Mouse (Mus musculus) neural tube, embryonic 14.5 days (tissue): ENCODE results near the gene Gprc5d. TPM values are rescaled to one million over a fixed set of nuclear protein-coding genes. Genes with fewer than 3 reads are reported as not detected.
A peak's percentile ranks its signal among the peaks of the same experiment; 100 is the strongest.

Source experiments
- ATAC-seq: fragments of 200-750 bp; cut with Nextera tagmentation; 2 replicates; pipeline ENCODE4 v1.8.0; 2017; ENCODE audit warnings: low read depth, mild to moderate bottlenecking, moderate TSS enrichment, moderate library complexity
- H3K27ac ChIP-seq: fragments of 300-500 bp; sonication (generic); 2 replicates; pipeline ENCODE4 v1.5.1; 2014; ENCODE audit warnings: low read depth, mild to moderate bottlenecking, control low read depth, low read length, moderate library complexity, mixed read lengths
- H3K27me3 ChIP-seq: fragments of 300-500 bp; sonication (generic); 2 replicates; pipeline ENCODE4 v1.6.1; 2014; ENCODE audit warnings: low read length; ENCODE audit not compliant: control insufficient read depth, insufficient read depth
- H3K36me3 ChIP-seq: fragments of 300-500 bp; sonication (generic); 2 replicates; pipeline ENCODE4 v1.6.1; 2014; ENCODE audit warnings: low read length, mixed read lengths; ENCODE audit not compliant: control insufficient read depth, insufficient read depth
- H3K4me1 ChIP-seq: fragments of 300-500 bp; sonication (generic); 2 replicates; pipeline ENCODE4 v1.6.1; 2014; ENCODE audit warnings: low read length; ENCODE audit not compliant: control insufficient read depth, insufficient read depth
- H3K4me2 ChIP-seq: fragments of 300-500 bp; sonication (generic); 2 replicates; pipeline ENCODE4 v1.6.1; 2014; ENCODE audit warnings: mild to moderate bottlenecking, low read depth, low read length, control low read depth
- H3K4me3 ChIP-seq: fragments of 300-500 bp; sonication (generic); 2 replicates; pipeline ENCODE4 v1.5.1; 2014; ENCODE audit warnings: low read depth, low read length, control low read depth, mixed read lengths
- H3K9ac ChIP-seq: fragments of 300-500 bp; sonication (generic); replicated peaks from 2 replicates; pipeline ENCODE4 v1.6.1; 2014; ENCODE audit warnings: low read depth, mild to moderate bottlenecking, control low read depth, low read length, mixed read lengths
- H3K9me3 ChIP-seq: fragments of 300-500 bp; sonication (generic); 2 replicates; pipeline ENCODE4 v1.6.1; 2016; ENCODE audit warnings: low read length; ENCODE audit not compliant: control insufficient read depth
- WGBS: fragments of 180-500 bp; shearing (Covaris S2); extraction: QIAGEN DNeasy Blood & Tissue Kit; methylation state at CpG from one replicate; pipeline ENCODE4 v1.1.7; 2014; 5-methylcytosine and 5-hydroxymethylcytosine counted together
- polyA plus RNA-seq: library from polyadenylated mRNA; unstranded; fragments of >200 nt; fragmentation: Nextera tagmentation; extraction: Ambion mirVana; gene quantifications from 2 replicates; pipeline ENCODE4 v1.2.1, GENCODE M21; 2014

The Gprc5d gene
- polyA plus RNA-seq, 1 experiment from 2014 or later, result not detected

DNA sequence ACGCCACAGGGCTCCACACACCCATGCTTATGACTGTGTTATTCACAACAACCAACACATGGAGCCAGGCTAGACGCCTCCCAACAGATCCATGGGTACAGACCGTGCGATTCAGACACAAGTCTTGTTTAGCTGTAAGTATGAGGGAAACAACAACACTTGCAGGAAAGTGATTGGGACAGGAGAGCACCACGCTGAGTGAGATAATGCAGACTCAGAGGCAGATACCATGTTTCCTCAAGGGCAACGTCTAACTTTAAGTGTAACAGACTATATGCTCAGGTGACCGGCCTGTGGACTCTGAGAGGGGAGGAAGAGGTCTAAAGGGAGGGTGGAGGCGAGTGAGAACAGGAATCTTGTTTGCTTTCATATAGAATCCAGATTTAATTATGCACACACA, 38.5 kb upstream of the Gprc5d start:
- Histone ChIP-seq H3K27me3 (no peaks in the 10 kb centered on the region), H3K36me3 (no peaks in the 10 kb centered on the region), H3K4me1 (no peaks in the 10 kb centered on the region), H3K9me3 (no peaks in the 10 kb centered on the region), H3K4me2 (no peak overlapping the region), H3K9ac (no peak overlapping the region), H3K4me3 (no peak overlapping the region), H3K27ac (no peak overlapping the region)
- no peak for ATAC-seq
- 86% methylated on average over 8 of the region's 8 CpGs for WGBS

DNA sequence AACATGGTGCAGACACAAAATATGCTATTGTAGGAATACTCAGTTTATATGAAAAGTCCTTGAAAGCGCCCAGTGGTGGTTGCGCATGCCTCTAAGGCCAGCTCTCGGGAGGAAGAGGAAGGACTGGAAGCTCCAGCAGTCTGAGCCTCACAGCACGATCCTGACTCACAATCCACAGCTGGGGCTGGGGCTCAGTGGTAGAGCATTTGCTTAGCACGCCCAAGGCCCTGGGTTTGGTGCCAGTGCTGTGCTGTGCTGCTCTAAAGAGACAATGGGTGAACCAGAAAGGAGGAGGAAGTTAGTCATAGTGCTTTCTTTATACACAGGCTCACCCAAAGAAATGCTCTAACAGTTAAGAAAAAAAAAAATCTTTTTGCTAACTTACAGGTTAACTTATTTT, 35.6 kb upstream of the Gprc5d start:
- ATAC-seq, result no peak
- no peak overlapping the region for H3K27ac ChIP-seq
- no peaks in the 10 kb centered on the region for H3K36me3 ChIP-seq
- H3K4me3 ChIP-seq, result no peak overlapping the region
- H3K4me1 ChIP-seq, result no peaks in the 10 kb centered on the region
- WGBS, result 83% methylated on average over 5 of the region's 5 CpGs
- no peak overlapping the region for H3K4me2 ChIP-seq
- no peak overlapping the region for H3K9ac ChIP-seq
- no peaks in the 10 kb centered on the region for H3K27me3 ChIP-seq
- H3K9me3 ChIP-seq, result no peaks in the 10 kb centered on the region

DNA sequence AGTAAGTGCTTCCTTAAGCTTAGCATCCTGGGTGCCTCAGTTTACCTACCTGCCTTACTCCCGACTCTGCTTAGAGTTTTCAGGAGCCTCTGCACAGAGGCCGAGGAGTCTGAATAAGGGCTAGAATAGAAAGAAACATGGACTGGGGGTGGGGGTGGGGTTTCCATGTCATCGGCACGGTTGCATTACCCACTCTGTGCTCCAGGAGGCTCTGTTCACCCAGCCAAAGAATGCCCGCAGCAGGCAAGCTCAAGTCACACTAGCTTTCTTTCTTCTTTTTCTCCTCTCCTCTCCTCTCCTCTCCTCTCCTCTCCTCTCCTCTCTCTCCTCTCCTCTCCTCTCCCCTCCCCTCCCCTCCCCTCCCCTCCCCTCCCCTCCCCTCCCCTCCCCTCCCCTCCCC, 32.2 kb upstream of the Gprc5d start:
- ATAC-seq, result no peak
- Histone ChIP-seq H3K27ac (no peak overlapping the region), H3K4me3 (no peak overlapping the region), H3K27me3 (no peaks in the 10 kb centered on the region), H3K9ac (no peak overlapping the region), H3K4me2 (no peak overlapping the region), H3K4me1 (no peaks in the 10 kb centered on the region), H3K36me3 (no peaks in the 10 kb centered on the region), H3K9me3 (no peaks in the 10 kb centered on the region)
- 34% methylated on average over 5 of the region's 5 CpGs for WGBS

DNA sequence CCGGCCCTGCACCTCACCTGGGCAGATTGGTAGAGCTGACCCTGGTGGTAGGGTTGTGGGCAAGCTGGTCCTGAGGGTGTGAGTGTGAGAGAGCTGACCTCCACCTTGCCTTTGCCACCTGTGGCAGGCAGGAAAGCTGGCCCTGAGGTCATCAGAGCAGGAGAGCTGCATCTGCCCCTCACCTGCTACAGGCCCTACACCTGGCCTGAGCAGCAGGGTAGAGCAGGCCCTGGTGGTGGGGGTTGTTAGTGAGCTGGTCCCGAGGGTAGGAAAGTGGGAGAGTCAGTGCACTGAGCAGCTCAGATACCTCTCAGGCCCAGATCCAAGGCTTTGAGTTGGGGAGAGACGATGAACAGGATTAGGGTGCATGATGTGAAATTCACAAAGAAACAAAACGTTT, 31.6 kb upstream of the Gprc5d start:
- Histone ChIP-seq H3K27ac (no peak overlapping the region), H3K4me3 (no peak overlapping the region), H3K4me1 (no peaks in the 10 kb centered on the region), H3K4me2 (no peak overlapping the region), H3K9ac (no peak overlapping the region), H3K27me3 (no peaks in the 10 kb centered on the region), H3K9me3 (no peaks in the 10 kb centered on the region), H3K36me3 (no peaks in the 10 kb centered on the region)
- ATAC-seq, result no peak
- WGBS, result 81% methylated on average over 4 of the region's 4 CpGs

DNA sequence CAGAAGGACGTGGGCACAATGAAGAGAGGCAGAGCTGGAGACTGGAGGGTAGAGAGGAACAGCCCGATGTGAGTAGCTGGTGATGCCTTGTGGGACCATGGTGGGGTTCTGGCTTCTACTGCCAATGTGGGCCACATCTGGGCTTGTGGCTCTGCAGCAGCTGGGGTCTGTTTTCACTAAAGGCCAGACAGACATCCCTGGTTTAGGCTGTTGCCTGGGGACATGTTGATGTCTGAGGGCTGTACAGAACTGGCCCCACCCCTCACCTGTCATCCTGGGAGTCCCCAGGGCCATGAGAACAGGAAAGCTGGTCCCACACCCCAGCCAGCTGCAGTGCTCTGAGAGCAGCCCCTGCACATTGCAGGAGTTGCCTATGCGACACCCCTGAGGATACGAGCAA, 31.1 kb upstream of the Gprc5d start:
- no peak for ATAC-seq
- Histone ChIP-seq H3K27ac (no peak overlapping the region), H3K27me3 (no peaks in the 10 kb centered on the region)

DNA sequence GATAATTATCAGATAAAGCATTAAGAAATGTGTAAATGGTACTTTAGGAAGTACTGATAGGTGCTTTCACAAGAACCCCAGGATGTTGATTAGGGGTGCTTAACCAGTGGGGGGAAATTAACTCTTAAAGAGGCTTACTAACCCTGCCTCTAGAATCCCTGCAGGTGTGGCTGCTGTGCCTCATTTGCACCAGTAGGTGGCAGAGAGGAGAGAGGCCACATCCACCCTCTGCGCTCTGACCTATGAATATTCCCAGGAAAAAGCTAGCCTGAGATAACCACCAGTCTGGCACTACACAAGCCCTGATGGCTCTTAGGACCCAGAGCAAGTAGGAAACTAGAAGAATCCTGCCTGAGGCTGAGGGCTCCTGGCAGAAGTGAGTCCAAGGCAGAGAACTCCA, 30.4 kb upstream of the Gprc5d start:
- H3K9ac ChIP-seq, result no peak overlapping the region
- 40% methylated on average over 1 of the region's 1 CpGs for WGBS
- no peaks in the 10 kb centered on the region for H3K27me3 ChIP-seq
- H3K4me1 ChIP-seq, result no peaks in the 10 kb centered on the region
- no peak overlapping the region for H3K27ac ChIP-seq
- H3K9me3 ChIP-seq, result no peaks in the 10 kb centered on the region
- H3K36me3 ChIP-seq, result no peaks in the 10 kb centered on the region
- H3K4me2 ChIP-seq, result no peak overlapping the region
- H3K4me3 ChIP-seq, result no peak overlapping the region
- ATAC-seq, result no peak

More for the DNA sequence above, 31.1 kb upstream of the Gprc5d start:
- H3K4me1 ChIP-seq, result no peaks in the 10 kb centered on the region
- 82% methylated on average over 4 of the region's 4 CpGs for WGBS
- H3K4me2 ChIP-seq, result no peak overlapping the region
- no peak overlapping the region for H3K9ac ChIP-seq
- H3K36me3 ChIP-seq, result no peaks in the 10 kb centered on the region
- H3K9me3 ChIP-seq, result no peaks in the 10 kb centered on the region
- no peak overlapping the region for H3K4me3 ChIP-seq

DNA sequence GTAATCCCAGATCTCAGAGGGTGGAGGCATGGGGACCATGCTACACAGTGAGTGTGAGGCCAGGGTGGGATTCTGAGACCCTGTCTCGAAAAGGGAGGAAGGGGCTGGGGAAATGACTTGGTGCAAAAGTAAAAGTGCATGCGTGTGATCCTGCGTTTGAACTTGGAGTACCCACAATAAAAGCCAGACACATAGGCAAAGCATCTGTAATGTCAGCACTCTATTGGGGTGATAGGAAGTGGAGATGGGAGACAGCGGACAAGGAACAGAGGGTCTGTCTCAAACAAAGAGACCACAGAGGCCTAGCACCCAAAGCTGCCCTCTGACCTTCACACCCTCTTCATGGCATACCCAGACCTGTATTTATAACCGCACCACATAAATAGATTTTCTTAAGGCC, 27.9 kb upstream of the Gprc5d start:
- Histone ChIP-seq H3K9me3 (no peaks in the 10 kb centered on the region), H3K4me1 (no peaks in the 10 kb centered on the region), H3K9ac (no peak overlapping the region), H3K36me3 (no peaks in the 10 kb centered on the region), H3K4me3 (no peak overlapping the region), H3K27ac (no peak overlapping the region), H3K4me2 (no peak overlapping the region), H3K27me3 (no peaks in the 10 kb centered on the region)
- no peak for ATAC-seq
- WGBS, result 89% methylated on average over 5 of the region's 5 CpGs

DNA sequence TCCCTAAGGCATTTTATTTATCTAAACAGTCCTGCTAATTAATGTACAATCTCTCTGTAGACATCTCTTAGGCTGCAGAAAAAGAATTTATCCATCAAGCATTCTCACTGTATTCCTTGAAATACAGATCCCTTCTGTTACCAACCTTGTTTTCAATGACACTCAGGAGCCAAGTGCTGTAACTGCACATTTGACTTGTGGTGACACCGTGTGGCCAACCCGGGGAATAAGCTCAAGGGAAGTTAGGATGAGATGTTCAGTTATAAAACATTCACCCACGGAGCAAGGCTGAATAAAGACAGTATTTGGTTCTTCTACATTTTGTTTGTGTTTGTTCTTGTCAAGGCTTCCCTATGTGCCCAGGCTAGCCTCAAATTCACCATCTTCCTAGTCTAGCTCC, 26.4 kb upstream of the Gprc5d start:
- Histone ChIP-seq H3K4me2 (no peak overlapping the region), H3K4me1 (no peaks in the 10 kb centered on the region), H3K9me3 (no peaks in the 10 kb centered on the region), H3K27ac (no peak overlapping the region), H3K4me3 (no peak overlapping the region), H3K9ac (no peak overlapping the region), H3K27me3 (no peaks in the 10 kb centered on the region), H3K36me3 (no peaks in the 10 kb centered on the region)
- 7% methylated on average over 3 of the region's 3 CpGs for WGBS
- ATAC-seq, result peak; percentile 76; the same call in 1 of the 2 replicates

DNA sequence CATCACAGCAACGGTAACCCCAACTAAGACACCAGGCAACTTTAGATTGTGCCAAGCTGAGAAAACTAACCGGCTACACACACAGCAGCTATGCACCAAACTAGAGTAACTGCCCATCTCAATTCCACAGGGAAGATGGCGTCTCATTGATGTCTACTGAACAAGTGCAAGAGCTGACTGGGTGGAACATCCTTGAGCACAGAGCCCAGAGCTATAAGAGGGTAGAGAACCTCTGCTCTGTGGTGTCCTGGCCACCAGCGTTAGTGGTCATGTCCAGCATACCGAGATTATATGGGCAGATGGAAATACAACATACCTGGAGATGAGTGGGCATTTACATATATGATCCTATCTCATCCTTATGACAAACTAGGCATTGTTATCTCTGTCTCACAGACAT, 25.1 kb upstream of the Gprc5d start:
- H3K4me2 ChIP-seq, result no peak overlapping the region
- no peak overlapping the region for H3K9ac ChIP-seq
- no peaks in the 10 kb centered on the region for H3K9me3 ChIP-seq
- H3K4me3 ChIP-seq, result no peak overlapping the region
- 94% methylated on average over 5 of the region's 5 CpGs for WGBS
- ATAC-seq, result no peak
- H3K36me3 ChIP-seq, result no peaks in the 10 kb centered on the region
- H3K27me3 ChIP-seq, result no peaks in the 10 kb centered on the region
- H3K27ac ChIP-seq, result no peak overlapping the region
- H3K4me1 ChIP-seq, result no peaks in the 10 kb centered on the region
